Mouse (Mus musculus) retina, embryonic 14.5 days (tissue): ENCODE data around the gene Acin1.
"Not testable (repeated sequence)": the region's sequence is repeated elsewhere in the genome, so short reads cannot be mapped to it uniquely, and the experiment has no call there.

ENCODE experiments used
- DNase-seq: peaks from one replicate; pipeline ENCODE4 v3.0.0-alpha.2; 2015; ENCODE audit warnings: low spot score

Gene Acin1

DNA sequence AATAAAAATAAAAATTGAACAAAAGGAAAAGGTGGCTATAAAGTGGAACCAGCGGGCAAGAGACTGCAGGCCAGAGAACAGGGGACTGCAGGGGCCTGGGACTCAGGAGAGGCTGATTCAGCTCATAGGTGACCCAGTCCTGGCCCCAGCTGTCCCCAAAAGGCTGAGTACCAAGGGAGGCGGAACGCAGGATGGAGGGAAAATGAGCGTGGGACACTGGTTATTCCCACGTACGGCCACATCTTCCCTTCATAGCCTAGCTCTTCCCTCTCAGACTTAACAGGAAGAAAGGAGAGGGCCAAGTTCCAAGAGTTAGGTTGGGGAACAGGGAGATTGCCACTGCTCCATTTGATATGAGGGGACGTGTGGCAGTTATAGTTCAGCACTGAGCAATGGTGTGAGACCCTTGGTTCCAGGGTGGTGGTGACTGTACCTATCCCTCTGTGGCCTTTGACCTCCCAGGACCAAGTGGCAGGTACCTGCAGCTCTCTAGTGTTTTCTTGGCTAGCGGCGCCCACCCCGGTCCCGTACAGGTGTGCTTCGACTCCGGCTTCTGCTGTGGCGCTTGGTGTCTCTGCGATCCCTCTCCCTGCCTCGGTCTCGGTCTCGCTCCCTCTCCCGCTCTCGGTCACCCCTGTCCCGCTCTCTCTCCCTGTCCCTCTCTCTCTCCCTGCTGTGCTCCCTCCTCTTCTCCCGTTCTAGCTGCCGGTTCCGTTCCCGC is 44.3 kb downstream of the Acin1 start:
- DNase-seq = no peak

DNA sequence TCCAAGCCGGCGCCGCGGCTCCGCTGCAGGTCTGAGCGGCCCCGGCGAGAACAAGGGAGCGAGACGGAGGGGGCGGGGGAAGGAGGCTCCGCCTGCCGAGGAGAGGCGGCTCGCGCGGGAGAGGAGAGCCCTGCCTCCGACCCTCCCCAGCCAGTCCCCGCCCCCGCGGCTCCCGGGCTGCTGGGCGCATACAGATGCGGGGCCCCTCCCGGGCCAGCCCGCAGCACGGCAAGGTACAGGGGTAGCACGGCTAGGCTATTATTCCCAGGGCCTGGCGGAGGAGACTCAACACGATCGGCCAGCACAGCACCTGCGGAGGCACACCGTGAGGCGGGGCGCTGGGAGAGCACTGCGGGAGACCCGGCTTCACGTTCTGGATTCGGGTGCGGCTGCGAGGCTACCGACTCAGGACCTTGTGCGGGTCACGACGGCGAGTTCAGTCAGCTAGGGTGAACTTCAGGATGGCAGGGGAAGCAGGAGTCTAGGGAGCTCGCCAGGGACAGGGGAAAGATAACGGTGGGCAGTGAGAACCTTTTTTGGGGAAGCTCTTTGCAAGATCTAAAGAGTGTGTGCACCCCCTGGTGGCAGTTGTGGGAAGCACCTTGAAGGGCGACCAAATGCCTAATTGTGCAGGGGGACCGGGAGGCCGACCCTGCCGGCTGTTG is 45.3 kb downstream of the Acin1 start, which contains the start of gene Cdh24:
TSS of gene Cdh24 (minus strand) at position 60 of the 665 bp plus-strand sequence.
- DNase-seq = peak; percentile 93

DNA sequence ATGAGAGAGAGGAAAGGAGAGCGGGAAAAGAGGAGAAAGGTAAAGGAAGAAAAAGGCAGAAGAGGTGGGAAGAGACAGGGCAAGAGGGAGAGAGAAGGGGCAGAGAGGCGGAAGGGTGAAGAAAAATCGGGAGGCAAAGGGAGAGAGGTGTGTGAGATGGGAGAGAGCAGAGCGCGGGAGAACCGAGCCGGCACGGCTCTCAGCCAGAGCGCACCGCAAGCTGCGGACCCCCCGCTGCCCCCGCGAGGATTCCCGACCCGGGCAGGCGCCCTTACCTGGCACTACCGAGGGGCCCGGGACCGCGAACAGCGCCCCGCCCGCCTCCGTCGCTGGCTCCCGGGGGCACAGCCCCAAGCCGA is 45.8 kb downstream of the Acin1 start, which contains the start of gene Gm17606:
TSS of gene Gm17606 (plus strand) at position 7 of the 359 bp plus-strand sequence.
- no peak for DNase-seq

DNA sequence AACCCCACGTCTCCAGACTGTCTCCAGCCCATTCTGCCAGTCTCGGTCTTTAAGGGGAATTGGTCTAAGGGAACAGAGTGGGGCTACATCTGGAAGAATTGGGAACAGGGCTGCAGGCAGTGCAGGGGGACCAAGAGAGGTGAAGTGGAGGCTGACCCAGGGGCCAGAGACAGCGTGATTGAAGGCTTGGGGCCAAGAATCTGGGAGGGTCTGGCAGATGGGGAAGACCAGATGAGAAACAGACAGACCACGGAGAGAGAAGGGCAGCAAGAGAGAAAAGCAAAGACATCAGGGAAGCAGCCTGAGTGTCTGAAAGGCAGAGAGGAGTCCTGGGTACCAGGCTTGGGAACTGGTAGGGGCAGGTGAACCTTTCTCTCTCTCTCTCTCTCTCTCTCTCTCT is 46.6 kb downstream of the Acin1 start:
- DNase-seq = no peak

DNA sequence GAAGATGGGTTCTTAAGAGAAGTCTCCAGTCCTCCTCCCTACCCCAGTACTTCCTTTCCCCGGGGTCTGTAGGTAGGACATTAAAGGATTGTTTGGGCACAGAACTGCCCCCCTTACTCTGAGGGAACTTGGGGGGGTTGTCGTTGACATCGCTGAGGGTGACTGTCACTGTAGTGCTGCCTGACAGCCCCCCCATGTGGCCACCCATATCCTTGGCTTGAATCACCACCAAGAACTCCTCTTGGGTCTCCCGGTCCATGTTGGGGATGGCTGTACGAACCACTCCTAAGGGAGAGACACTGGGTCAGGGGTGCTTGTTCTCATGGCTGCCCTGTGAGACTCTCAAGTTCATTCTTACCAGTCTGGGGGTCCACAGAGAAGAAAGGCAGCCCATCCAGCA is 48.5 kb downstream of the Acin1 start:
- no peak for DNase-seq

DNA sequence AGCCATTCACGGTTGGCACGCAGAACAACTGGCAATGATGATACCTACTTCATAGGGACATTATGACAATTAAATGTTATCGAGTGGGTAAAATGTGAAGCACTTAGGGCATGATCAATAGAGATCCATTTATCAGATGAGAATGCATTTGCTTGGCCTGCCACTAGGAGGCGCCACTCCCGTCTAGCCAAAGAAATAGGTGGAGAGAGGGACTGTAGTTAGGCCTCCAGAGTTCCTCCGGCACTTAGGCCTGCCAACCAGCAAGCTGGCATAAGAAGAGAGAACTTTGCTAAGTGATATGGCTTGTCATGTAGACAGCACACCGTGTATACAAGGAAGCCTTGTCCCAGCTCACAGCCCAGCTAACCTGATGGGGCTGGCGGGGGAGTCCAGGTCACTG is 49.8 kb downstream of the Acin1 start:
- peak; percentile 77 for DNase-seq

DNA sequence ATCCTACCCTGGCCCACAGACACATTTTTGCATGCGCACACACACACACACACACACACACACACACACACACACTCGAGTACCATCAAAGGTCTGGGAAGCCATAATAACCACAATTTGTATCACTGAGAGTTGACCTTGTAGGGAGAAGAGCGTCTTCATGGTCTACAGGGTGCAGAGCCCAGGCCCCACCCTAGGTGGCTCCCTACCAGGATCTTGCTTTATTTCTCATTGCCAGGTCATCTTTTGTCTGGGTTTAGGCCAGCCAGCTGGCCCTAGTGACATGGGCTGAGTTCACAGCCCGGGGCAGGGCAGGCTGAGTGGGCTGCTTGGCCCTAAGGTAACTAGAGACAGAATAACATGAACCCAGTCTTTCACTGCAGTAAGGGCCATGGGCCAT is 52.5 kb downstream of the Acin1 start:
- DNase-seq = peak; percentile 47

DNA sequence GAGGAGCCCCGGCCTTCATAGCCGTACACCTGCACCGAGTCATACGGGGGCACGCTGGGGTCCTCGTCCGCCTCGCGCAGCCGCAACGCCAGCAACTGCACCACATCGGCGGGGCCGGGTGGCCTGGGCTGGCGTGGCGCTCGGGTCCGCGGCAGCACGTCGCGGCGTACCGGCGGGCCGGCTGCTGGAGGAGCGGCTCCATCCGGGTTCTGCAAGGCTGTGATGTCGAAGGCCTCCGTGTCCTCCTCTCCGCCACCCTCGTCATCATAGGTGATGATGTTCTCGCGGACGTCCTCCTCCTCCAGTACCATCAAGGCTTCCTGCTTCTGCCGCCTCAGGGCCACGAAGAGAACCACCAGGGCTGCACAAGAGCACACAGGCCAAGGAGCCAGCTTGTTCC is 54.5 kb downstream of the Acin1 start:
- no peak for DNase-seq

DNA sequence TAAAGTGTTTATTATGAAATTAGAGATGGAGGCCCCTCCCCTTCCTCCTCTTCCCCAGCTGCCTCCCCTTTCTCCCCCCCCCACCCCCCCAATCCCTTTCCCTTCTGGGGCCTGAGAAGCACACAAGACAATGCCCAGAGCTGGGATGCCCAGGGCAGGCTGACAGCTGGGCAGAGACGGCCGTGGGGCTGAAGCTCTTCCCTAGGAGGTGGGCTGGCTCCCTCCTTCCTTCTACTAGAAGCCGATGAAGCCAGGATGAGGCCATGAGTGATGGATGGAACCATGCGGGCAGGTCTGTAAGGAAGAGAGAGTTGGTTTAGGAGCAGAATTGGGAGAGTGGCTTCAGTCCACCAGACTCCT is 55.5 kb downstream of the Acin1 start:
- DNase-seq = no peak

DNA sequence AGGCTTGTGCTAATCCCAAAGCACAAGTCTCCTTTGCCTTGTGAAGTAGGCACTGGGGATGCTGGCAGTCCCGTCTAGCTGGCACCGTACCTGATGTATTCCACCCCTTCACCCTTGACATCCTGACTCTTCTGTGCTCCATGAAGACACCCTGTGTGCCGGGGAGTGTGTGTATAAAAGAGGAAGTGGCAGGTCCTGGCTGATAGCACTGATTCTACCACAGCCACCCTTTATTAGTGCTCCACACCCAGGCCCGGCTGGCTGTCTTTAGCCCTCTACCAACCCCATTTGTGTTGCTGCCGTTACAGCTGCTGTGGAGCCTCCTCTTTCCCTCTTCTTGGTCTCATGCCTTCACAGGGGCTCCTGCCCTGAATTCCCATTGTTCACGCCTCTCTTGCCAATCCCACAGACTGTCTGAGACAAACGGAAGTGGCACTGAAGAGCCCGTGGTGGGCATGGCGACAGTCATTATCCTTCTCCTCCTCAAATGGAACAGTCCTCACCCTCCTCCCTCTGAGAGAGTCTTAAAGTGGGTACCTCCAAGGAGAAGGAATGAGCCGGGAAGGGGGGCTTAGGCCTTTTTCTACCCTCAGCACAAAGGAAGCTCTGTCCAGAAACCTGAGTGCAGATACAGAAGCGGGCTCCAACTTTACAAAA is 56.0 kb downstream of the Acin1 start:
- DNase-seq = no peak

DNA sequence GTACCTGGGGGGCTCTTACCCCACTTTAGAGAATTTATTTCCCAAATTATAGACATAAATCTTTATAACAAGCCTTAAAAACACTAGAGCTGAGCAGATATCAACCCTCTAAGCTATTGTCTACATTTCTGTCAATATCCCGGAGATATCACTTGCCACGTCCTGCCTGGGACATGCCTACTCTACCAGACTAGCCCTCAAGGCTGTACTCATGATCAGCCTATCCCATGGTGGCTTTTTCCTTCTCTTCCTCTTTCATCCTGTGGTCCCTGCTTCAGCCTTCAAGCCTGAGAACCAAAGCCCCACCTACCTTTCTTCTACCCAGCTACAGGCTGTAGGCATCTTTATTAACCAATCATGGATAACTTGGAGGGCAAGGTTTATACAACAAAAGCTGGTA is 56.9 kb downstream of the Acin1 start:
- no peak for DNase-seq

DNA sequence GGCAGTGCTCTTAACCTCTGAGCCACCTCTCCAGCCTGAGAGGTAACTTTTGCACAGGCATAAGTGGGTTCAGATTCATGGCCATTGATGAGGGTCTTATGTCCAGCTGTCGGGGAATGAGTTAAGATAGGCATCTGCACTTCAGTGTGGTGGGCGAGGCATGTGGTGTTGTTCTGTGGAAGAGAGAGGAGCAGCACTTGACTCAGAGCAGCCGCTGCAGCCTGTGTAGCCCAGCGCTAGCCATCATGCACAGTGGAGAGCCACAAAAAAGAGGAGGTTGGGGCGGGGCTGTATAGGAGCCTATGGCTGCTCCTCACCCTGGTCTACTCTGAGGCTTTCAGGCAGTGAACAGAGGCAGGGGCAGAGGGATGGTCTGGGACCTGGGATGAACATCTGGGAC is 58.6 kb downstream of the Acin1 start:
- DNase-seq = no peak

DNA sequence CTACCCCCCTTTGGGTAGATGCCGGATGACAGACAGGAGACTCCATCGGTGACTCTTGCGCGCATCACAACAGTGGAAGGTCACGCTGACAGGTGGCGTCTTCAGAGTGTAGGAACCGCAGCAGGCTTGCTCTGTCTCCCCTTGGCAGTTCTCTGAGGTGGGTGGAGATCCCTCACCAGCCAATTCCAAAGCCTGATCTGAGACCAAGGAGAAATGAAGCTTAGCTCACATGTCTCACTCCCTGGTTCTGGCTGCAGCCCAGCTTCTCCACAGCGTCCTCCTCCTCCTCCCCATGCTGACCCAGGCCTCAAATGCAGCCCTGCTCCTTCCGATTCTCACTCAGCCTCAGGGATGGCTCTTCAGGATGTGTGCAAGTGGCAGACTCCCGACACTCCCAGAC is 61.8 kb downstream of the Acin1 start:
- no peak for DNase-seq

DNA sequence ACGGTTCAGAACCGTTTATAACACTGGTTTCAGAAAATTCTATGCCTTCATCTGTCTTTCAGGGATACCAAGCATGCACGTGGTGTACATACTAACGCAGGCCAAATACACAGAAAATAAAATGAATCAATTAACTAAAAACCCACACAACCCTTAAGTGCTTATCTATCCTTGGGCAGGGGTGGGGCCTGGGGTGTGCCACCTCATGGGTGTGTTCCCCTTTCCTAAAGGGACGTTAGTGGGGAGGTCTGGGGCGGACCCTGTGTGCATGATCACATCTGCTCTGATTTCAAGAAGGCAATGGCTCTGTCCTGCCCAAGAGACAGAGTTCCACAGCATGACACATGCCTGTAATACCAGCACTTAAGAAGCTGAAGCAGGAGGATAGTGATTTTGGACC is 63.4 kb downstream of the Acin1 start:
- DNase-seq = no peak

DNA sequence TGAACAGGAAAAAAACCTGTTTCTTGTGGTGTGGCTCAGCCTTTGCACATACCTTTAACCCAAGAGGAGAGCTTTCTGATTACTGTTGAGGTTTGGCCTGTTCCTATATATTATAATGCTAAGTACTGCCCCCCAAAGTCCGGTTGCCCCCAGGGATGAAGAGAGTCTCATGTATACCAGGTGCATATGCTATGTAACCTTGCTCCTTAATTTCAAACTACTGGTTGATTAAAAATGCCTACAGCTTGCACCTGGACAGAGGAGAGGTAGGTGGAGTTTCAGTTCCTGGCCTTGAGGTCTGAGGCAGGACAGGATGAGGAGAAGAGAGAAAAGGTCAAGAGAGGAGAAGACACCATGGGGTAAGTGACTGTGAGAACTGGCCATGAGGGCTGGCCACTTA is 65.6 kb downstream of the Acin1 start, which contains the start of gene Psmb11:
TSS of gene Psmb11 (plus strand) at position 301 of the 400 bp plus-strand sequence.
- no peak for DNase-seq

DNA sequence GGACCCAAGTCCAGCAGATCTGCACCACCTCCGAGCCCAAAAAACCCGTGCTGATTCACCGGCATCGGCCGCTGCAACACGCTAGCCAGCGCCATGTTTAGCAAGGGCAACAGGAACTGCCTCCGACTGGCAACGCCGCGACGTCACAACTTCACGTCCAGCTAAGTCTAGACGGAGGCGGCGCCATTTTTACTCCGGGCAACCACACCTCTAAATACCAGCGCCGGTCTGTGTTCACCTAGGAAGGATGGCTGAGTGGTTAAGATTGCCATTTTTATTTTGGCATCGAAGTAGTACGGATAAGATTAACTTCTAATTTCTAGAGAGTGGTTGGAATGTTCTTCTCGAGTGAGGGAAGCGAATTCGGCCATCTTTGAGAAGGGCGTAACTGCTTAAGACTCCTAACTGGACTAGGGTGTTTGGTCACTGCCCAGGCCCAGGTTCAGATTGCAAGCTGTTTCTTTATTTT is 68.8 kb downstream of the Acin1 start, which contains the start of gene Psmb5:
TSS of gene Psmb5 (minus strand) at position 126 of the 469 bp plus-strand sequence.
- DNase-seq = peak; percentile 93

DNA sequence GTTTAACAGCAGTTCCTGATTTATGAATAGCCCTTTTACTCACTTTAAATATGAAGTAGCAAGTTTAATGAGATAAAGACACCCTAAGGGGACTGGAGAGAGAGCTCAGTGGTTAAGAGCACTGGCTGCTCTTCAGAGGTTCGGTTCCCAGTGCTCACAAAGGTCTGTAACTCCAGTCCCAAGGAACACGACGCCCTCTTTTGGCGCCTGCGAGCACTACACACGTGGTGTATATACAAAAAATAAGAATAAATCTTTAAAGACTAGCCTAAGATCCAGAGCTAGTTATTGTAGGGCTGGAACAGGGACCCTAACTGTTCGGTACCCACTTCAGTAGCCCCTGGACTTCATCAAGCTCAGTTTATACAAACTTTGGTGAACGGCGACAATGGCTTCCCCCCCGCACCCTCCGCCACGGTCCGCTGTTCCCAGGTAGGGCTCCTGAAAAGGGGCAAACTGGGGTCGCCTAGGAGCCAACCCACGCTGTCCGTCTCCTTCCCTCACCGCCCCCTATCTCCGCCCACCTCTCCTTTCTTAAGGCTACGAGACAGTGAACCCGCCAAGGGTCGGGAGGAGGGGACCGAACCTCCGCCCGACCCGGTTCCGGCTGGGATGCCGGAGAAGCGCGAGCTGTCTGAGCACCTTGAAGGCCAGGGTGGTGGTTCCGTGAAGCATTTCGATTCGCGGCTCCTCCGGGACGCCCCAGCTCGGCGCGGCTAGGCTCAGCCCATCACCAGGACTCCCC is 69.4 kb downstream of the Acin1 start:
- DNase-seq = peak; percentile 46

DNA sequence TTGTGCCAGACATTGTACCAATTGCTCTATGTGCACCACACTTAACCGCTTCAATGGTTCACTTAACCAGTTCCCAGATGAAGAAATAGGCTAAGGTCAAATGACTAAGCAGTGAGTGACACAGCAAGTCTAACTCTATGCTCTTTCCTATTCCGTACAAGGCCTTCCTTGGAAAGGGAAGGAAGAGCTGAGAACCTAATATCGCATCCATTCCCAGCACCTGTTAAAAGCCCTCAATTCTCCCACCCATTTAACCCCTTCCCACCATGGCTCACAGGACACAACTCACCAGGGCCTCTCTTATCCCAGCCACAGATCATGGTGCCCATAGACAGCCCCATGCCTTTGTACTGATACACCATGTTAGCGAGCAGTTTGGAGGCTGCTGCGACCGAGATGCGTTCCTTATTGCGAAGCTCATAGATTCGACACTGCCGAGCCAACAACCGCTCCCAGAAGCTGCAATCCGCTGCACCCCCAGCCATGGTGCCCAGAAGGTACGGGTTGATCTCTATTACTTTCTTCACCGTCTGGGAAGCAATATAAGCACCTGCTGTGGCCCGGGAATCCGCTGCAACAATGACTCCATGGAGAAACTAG is 70.4 kb downstream of the Acin1 start:
- no peak for DNase-seq

DNA sequence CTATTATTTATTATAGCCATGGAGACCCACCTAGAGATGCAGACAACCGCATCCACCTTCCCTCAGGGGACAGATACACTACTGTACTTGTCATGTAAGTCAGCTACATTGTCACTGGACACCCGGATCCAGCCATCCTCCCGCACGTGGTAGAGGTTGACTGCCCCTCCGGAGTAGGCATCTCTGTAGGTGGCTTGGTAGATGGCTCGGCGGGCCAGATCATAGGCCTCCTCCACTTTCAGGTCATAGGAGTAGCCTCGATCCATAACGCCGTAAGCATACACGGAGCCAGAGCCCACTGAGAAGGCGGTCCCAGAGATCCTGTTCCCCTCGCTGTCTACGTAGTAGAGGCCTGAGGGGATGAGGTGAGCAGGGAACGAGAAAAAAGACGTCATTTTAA is 72.6 kb downstream of the Acin1 start:
- not testable (repeated sequence) for DNase-seq

DNA sequence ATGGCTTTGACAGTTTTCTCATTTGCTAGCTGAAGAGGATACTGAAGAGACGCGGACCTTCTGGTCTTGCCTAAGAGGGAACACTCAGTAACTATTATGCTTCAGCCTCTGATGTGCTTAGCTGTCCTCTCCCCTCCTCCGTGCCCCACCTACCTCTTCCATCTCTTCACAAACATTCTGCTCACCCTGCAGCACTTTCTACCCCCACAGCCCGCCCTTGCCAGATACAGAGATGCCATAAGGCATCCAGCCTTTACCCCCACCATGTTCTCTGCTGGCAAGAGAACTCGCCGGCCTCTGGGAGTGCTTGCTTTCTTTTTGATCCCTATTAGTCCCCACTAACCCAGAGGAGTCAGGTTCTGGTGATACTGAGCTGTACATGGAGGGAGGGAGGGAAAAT is 76.1 kb downstream of the Acin1 start:
- DNase-seq = no peak

DNA sequence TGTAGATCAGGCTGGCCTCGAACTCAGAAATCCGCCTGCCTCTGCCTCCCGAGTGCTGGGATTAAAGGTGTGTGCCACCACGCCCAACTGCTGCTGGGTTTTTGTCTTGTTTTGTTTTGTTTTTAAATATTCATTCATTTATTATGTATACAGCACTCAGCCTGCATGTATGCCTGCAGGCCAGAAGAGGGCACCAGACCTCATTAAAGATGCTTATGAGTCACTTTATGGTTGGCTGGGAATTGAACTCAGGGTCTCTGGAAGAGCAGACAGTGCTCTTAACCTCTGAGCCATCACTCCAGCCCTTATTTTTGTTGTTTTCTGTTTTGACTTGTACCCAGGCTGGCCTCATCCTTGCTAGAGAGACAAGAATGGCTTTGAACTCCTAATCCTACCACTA is 76.8 kb downstream of the Acin1 start:
- peak; percentile 62 for DNase-seq

DNA sequence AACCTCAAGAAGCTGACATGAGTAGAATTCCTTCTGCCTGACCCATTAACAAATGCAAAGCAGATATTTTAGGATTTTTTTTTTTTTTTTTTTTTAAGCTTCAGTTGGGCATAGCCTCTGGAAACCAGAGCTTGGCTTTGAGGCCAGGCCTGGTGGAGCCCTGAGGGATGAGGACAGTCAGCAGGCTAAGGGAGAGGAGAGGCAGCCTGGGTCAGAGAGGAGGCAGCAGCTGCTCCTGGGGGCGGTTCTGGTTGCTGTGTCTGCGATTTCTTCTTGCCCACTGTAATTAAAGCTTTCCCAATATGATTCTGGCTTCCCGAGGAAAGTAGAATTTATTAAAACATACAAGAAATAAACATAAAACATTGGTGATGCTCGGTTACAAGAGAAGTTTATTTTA is 77.5 kb downstream of the Acin1 start:
- no peak for DNase-seq
